Mouse (Mus musculus) liver, embryonic 11.5 days (tissue): ENCODE data around the gene Fbxl2. TPM values are rescaled to one million over a fixed set of nuclear protein-coding genes. Genes with fewer than 3 reads are reported as not detected.
A peak's percentile ranks its signal among the peaks of the same experiment; 100 is the strongest.

Experiments used
- ATAC-seq: fragments of 200-750 bp; cut with Nextera tagmentation; replicated peaks from 2 replicates; pipeline ENCODE4 v1.8.0; 2017; ENCODE audit warnings: moderate number of reproducible peaks, mild to moderate bottlenecking, moderate TSS enrichment, moderate library complexity; ENCODE audit not compliant: low FRiP score
- DNase-seq: peaks from one replicate; pipeline ENCODE4 v3.0.0-alpha.2; 2017; ENCODE audit warnings: low spot score
- H3K27ac ChIP-seq: fragments of 300-500 bp; sonication (generic); 2 replicates; pipeline ENCODE4 v1.5.1; 2014; ENCODE audit warnings: mild to moderate bottlenecking, low read depth, low read length, control low read depth
- H3K27me3 ChIP-seq: fragments of 300-500 bp; sonication (generic); replicated peaks from 2 replicates; pipeline ENCODE4 v1.6.1; 2014; ENCODE audit warnings: low read length, mixed read lengths; ENCODE audit not compliant: control insufficient read depth, insufficient read depth
- H3K36me3 ChIP-seq: fragments of 300-500 bp; sonication (generic); 2 replicates; pipeline ENCODE4 v1.6.1; 2014; ENCODE audit warnings: mild to moderate bottlenecking, low read length, moderate library complexity, mixed read lengths; ENCODE audit not compliant: control insufficient read depth, insufficient read depth
- H3K4me1 ChIP-seq: fragments of 300-500 bp; sonication (generic); replicated peaks from 2 replicates; pipeline ENCODE4 v1.6.1; 2014; ENCODE audit warnings: low read length, mixed read lengths; ENCODE audit not compliant: control insufficient read depth, insufficient read depth
- H3K4me2 ChIP-seq: fragments of 300-500 bp; sonication (generic); 2 replicates; pipeline ENCODE4 v1.6.1; 2014; ENCODE audit warnings: mild to moderate bottlenecking, control low read depth, moderate library complexity
- H3K4me3 ChIP-seq: fragments of 300-500 bp; sonication (generic); 2 replicates; pipeline ENCODE4 v1.5.1; 2014; ENCODE audit warnings: low read depth, low read length, control low read depth
- H3K9ac ChIP-seq: fragments of 300-500 bp; sonication (generic); 2 replicates; pipeline ENCODE4 v1.6.1; 2014; ENCODE audit warnings: low read depth, low read length, control low read depth
- H3K9me3 ChIP-seq: fragments of 300-500 bp; sonication (generic); 2 replicates; pipeline ENCODE4 v1.6.1; 2016; ENCODE audit warnings: low read length, inconsistent platforms, mixed read lengths; ENCODE audit not compliant: control insufficient read depth
- WGBS: fragments of 180-500 bp; shearing (Covaris S2); extraction: QIAGEN DNeasy Blood & Tissue Kit; methylation state at CpG from one replicate; pipeline ENCODE4 v1.1.7; 2014; 5-methylcytosine and 5-hydroxymethylcytosine counted together
- polyA plus RNA-seq: library from polyadenylated mRNA; unstranded; fragments of >200 nt; fragmentation: Nextera tagmentation; extraction: Ambion mirVana; gene quantifications from 2 replicates; pipeline ENCODE4 v1.2.1, GENCODE M21; 2014

Gene Fbxl2
- polyA plus RNA-seq, 1 experiment from 2014 or later = 1.8 TPM

DNA sequence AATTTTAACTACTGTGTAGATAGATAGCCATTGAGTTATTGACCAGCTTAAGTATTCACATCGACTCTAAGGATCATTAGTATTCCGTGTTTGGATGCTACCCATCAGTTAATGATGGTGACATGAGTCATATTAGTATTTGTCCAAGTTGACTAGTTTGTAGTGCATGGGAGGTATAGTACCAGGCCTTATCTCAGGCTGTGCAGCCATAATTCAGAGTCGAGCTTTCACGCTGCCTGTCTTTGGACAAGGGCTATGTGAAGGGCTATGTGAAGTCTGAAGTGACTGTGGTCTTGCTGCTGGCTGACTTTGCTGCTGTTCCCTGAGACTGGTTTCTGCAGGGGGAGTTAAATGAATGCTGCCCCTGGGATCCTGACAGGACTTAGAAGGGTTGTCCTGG is 88.2 kb downstream of the Fbxl2 start:
- H3K4me1 ChIP-seq = no peaks in the 10 kb centered on the region
- WGBS = 89% methylated on average over 4 of the region's 4 CpGs
- ATAC-seq = peak; percentile 51; the same call in 1 of the 2 replicates
- H3K36me3 ChIP-seq = peaks cover 26% of the 10 kb centered on the region
- H3K9me3 ChIP-seq = no peaks in the 10 kb centered on the region
- H3K27me3 ChIP-seq = no peaks in the 10 kb centered on the region
- DNase-seq = no peak
- no peak overlapping the region for H3K27ac ChIP-seq
- H3K4me3 ChIP-seq = no peak overlapping the region
- no peak overlapping the region for H3K9ac ChIP-seq
- no peak overlapping the region for H3K4me2 ChIP-seq

DNA sequence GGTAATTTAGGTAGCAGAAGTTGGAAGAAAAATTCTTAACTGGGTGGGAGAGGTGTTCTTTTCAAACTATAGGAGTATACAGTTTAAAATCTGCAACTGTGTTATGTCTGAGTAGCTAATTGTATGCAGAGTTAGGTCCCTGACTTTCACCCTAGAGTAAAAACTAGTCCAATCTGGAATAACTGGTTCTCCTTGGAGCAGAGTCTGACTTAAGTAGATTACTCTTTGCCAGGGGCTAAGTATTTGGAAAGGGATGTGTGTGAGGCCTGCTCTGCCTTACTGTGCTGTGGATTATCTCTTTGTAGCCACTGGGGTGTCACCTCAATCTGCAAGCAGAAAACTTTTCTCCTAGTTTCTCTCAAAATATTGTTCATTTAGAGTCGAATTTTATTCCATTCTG is 98.8 kb downstream of the Fbxl2 start:
- Histone ChIP-seq H3K36me3 (peaks cover 22% of the 10 kb centered on the region), H3K9me3 (no peaks in the 10 kb centered on the region), H3K27me3 (no peaks in the 10 kb centered on the region), H3K4me2 (no peak overlapping the region), H3K4me1 (peaks cover 3% of the 10 kb centered on the region), H3K4me3 (no peak overlapping the region), H3K27ac (no peak overlapping the region), H3K9ac (no peak overlapping the region)
- no peak for DNase-seq
- 86% methylated on average over 1 of the region's 1 CpGs for WGBS
- no peak for ATAC-seq

GRCm38 (mm10) chr9:113943372-113943771 is 102.6 kb downstream of the Fbxl2 start:
- Histone ChIP-seq H3K4me3 (no peak overlapping the region), H3K27ac (no peak overlapping the region), H3K4me2 (no peak overlapping the region), H3K9ac (no peak overlapping the region), H3K4me1 (peaks cover 29% of the 10 kb centered on the region), H3K27me3 (no peaks in the 10 kb centered on the region), H3K36me3 (peaks cover 17% of the 10 kb centered on the region), H3K9me3 (no peaks in the 10 kb centered on the region)
- no peak for ATAC-seq
- DNase-seq = no peak
- 88% methylated on average over 1 of the region's 1 CpGs for WGBS

DNA sequence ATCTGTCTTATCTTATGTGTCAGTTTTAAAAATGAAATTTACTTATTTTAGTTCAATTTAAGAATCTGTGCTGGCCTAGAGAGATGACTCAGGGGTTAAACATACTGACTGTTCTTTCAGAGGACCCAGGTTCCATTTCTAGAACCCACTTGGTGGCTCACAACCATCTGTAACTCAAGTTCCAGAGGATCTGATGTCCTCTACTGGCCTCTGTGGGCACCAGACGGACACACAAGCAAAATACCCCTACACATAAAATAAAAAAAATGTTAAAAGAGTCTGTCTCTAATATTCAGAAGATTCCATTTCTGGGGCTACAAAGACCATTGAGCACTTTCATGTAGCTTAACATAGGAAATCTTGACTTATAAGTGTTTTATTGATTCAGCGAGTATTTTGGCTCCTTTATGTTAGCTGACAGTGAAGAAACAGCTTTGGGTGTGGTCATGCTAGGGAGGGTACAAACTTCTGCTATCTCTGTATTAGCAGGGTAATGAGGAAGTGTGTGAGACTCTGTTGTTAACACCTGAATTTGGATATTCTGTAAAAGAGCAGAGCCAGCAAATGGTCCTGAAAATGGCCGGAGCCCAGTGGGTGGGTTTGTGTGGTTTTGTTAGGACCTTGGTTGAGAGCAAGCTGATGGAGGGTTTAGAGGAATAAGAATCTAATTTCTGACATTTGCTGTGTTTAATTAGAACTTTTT is 104.7 kb downstream of the Fbxl2 start:
- peak overlapping the region; percentile 70 for H3K27ac ChIP-seq

DNA sequence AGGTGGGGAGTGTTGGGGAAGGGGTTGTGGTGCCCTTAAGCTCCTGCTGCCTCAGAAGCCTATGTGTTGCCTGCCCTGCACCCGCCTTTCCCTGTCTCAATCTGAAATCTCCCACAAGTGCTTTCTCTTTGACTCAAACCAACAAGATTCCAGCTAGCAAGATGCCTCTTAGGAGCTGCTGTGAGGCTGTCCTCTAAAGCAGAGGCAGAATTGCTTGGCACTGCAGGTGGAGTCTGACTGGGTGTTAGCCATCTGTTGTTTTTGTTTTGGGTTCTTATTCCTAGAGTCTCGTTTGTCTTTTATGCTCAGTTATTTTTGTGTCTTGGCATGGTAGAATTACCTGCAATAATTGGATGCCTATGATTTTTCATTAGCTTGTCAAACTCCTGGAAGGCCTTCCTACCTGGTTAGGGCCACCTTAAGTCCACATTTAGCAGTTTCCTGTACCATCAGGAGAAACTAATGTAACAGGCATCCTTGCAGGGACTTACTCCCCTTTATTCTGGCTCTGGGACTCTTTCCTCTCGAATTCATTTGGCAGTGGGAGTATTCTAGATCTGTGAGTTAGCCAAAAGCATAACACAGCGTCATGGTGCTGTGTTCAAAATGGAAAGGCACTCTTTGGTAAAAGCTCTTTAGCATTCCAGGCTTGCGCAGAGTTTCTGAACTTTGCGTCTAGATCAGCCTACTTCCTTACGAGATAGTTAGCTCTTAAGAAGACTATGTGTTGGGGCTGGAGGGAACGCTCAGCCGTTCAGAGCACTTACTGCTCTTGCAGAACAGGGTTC is 106.7 kb downstream of the Fbxl2 start:
- Histone ChIP-seq H3K27me3 (no peaks in the 10 kb centered on the region), H3K36me3 (no peaks in the 10 kb centered on the region; the same call in 1 of the 2 replicates), H3K9me3 (no peaks in the 10 kb centered on the region), H3K4me2 (no peak overlapping the region), H3K4me1 (peaks cover 55% of the 10 kb centered on the region), H3K9ac (no peak overlapping the region), H3K27ac (0 out of 2 replicates have a peak overlapping the region, but pooled peaks have one; percentile 1), H3K4me3 (no peak overlapping the region)
- DNase-seq (no peak), ATAC-seq (no peak)
- WGBS = 82% methylated on average over 9 of the region's 9 CpGs

More for the DNA sequence above, 104.7 kb downstream of the Fbxl2 start:
- no peaks in the 10 kb centered on the region for H3K9me3 ChIP-seq
- no peak overlapping the region for H3K4me3 ChIP-seq
- ATAC-seq = peak; percentile 90
- 66% methylated on average over 3 of the region's 3 CpGs for WGBS
- no peaks in the 10 kb centered on the region for H3K27me3 ChIP-seq
- peaks cover 7% of the 10 kb centered on the region for H3K36me3 ChIP-seq
- no peak overlapping the region; the same call in 1 of the 2 replicates for H3K9ac ChIP-seq
- H3K4me1 ChIP-seq = peaks cover 38% of the 10 kb centered on the region
- DNase-seq = no peak
- peak overlapping the region; percentile 58 for H3K4me2 ChIP-seq

GRCm38 (mm10) chr9:113935638-113936037 is 110.4 kb downstream of the Fbxl2 start:
- 81% methylated on average over 5 of the region's 5 CpGs for WGBS
- Histone ChIP-seq H3K36me3 (no peaks in the 10 kb centered on the region; the same call in 1 of the 2 replicates), H3K9me3 (no peaks in the 10 kb centered on the region), H3K4me3 (0 out of 2 replicates have a peak overlapping the region, but pooled peaks have one; percentile 10), H3K9ac (peak overlapping the region; percentile 35), H3K27me3 (no peaks in the 10 kb centered on the region), H3K4me1 (peaks cover 54% of the 10 kb centered on the region), H3K4me2 (peak overlapping the region; percentile 6; the same call in 1 of the 2 replicates), H3K27ac (peak overlapping the region; percentile 32)
- DNase-seq (no peak), ATAC-seq (no peak)

DNA sequence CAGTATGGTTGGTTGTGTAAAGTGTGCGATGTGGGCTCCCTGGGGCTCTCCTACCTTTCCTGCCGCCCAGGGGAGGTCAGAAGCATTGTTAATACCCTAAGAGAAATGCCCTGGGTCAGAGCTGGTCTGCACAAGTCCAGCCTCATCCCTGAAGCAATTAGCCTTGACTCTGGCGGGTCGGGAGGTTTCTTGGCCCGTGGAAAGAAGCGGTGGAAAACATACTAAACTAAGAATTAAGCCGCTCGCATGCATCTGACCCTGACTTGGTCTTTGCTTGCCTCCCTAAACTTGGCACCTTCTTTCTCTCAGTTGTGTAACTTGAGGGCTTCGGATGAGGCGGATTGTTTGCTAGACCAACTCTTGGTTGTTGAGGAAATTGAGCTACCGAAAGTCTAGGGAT is 113.5 kb downstream of the Fbxl2 start:
- peak; percentile 39 for DNase-seq
- Histone ChIP-seq H3K4me1 (peaks cover 33% of the 10 kb centered on the region), H3K27ac (peak overlapping the region; percentile 98), H3K9me3 (no peaks in the 10 kb centered on the region), H3K9ac (peak overlapping the region; percentile 94), H3K36me3 (no peaks in the 10 kb centered on the region; the same call in 1 of the 2 replicates), H3K4me2 (peak overlapping the region; percentile 81), H3K4me3 (peak overlapping the region; percentile 93), H3K27me3 (no peaks in the 10 kb centered on the region)
- WGBS = 19% methylated on average over 11 of the region's 11 CpGs
- ATAC-seq = no peak

DNA sequence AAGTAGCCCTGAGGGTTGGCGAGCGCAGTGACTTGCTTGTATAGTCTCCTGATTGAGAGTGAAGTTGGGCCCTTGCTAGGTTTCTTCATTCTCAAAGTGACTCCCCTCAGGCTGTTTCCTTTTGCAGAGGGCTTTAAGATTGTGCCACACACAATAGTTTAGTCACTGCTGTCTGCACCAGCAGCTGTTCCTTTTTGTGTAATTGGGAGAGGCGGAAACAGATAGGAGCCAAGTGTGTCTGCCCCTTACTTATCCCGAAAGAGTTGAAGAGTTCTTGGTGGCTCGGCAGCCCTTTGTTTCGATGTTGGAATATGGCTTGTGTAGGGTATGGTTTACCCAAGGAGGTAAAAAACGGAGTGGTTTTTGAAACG is 113.9 kb downstream of the Fbxl2 start:
- H3K4me3 ChIP-seq = peak overlapping the region; percentile 93
- no peaks in the 10 kb centered on the region for H3K9me3 ChIP-seq
- no peaks in the 10 kb centered on the region for H3K27me3 ChIP-seq
- no peaks in the 10 kb centered on the region; the same call in 1 of the 2 replicates for H3K36me3 ChIP-seq
- peaks cover 33% of the 10 kb centered on the region for H3K4me1 ChIP-seq
- peak overlapping the region; percentile 98 for H3K27ac ChIP-seq
- peak overlapping the region; percentile 81 for H3K4me2 ChIP-seq
- peak; percentile 57 for DNase-seq
- 2% methylated on average over 8 of the region's 8 CpGs for WGBS
- ATAC-seq = no peak
- peak overlapping the region; percentile 94 for H3K9ac ChIP-seq
